Mouse (Mus musculus): ENCODE results near the gene Hmg20b.

Hmg20b gene

GRCm38 (mm10) chr10:81350351-81351063 lies at the start of gene Hmg20b:
Gene Hmg20b, minus strand, starts transcription at chr10:81350480.
- peak; percentile 100 for DNase-seq

DNA sequence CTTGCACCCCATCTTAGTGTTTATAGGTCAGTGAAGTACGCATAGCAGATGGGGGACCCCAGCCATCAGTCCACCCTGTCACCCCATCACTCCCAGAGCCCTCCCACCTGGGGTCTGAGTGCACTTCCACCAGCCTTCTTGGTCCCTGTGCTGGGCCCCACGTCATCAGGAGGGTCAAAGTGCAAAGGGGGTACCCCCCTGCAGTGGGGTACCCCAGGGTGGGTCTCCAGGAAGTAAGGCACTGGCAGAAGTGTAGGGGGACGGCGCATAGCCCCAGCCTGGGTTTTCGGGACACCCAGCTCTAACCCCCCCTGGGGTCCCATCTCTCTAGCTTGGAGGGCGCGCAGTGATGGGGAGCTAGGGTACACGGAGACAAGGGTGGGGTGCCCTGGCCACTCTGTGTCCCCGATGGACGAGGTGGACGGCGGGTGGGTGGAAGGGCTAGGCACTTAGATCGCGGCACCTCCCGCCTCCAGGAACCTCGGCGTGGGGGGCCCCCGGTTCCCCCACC lies 49.6 kb upstream of the Hmg20b start:
- no peak for DNase-seq

DNA sequence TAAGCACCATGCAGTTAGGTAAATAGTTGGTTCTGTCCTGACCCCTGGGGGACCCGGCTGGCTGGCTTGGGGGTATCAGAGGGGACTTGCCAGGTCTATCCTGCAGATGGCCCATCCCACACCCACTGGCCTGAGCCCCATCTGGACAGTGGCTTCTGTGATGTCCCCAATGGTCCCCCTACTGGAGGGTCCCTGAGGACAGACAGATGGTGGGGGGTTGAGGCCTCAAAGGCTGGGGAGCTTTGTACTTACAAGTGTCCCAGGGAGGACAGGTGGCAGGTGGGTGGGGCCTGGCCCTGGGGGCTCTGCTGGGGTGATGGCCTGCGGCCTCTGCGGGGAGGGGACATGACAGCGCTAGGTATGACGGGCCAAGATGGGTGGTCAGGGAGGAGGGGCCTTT lies 49.0 kb upstream of the Hmg20b start:
- no peak for DNase-seq

DNA sequence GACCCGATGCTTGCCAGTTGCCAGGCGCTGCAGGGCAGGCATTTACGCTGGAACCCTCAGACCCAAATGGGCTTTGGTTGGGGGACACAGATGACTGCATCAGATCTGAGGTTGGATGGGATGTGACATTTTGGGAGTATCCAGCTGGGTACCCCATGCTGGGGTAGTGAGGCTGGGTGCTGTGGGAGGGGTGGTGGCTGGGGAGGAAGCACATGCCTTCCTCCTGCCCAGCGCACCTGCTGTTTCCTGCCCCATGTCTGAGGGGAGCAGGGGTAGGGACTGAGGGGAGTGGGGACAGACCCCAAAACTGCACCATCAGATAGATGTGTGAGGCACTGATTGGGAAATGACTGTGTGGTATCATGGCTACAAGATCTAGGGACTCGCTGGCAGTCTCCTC lies 46.5 kb upstream of the Hmg20b start:
- peak in 1 of 2 experiments; percentile 33 for DNase-seq

DNA sequence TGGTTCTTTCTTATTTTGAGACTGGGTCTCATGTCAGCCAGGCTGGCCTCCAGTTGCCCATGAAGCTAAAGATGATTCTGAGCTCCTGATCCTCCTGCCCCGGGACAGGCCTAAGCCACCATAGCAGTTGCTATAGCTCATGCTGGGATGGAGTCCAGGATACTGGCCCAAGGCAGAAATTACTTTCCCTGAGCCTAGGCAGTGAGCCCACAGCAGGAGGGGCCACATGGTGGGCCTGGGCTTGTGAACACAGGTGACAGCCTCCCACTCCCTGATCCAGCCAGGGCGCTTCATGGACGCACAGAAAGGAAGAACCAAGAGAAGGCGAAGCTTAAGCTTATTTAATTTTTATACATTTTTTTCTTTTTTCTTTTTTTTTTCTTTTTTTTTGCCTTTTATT lies 45.6 kb upstream of the Hmg20b start:
- DNase-seq: peak; percentile 42 to 48

DNA sequence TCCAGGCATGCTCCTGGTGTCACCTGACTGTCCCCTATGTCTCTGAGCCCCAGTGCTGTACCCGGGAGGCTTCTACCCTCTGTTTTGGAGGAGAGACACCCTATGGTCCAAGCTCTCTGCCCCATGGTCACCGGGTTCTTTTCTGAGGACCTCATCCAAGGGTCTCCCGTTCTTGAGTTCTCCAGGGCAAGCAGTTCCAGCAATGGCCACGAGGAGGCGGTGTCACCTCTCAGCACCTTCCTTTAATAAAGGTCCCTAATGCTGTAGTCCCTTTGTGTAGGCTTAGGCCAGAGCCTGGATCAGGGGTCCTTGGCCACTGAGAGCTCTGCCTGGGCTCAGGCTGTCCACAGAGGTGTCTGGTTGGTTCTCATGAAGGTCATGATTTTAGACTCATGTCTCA lies 44.8 kb upstream of the Hmg20b start:
- DNase-seq: peak; percentile 86 to 94

- no peak for DNase-seq
Measured at GRCm38 (mm10) chr10:81393456-81394063, 43.3 kb upstream of the Hmg20b start.

DNA sequence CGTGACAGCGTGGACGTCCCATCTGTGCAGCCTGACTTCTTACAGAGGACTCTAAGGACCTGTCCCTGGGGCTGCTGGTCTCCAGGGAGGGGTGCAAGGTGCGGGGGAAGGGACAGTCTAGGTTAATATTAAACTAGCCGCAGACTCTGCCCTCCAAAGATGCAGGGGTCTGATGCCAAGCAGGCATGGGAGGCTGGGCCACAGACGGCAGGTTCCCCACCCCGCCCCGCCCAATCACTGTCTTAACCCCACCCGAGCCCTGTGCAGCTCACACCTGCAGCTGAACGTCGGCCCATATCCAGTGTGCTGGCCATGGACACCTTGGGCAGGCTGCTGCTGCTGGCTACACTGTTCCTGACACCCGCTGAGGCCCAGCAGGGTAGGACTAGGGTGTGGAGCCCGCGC lies 42.5 kb upstream of the Hmg20b start, which contains the start of gene Smim24:
TSS of gene Smim24 (plus strand) at position 271 of the 405 bp plus-strand sequence.
- no peak for DNase-seq

- no peak for DNase-seq
Measured at GRCm38 (mm10) chr10:81392270-81392669, 42.0 kb upstream of the Hmg20b start.

GRCm38 (mm10) chr10:81390678-81390965 lies 40.3 kb upstream of the Hmg20b start:
- peak in 1 of 2 experiments; percentile 22 for DNase-seq

GRCm38 (mm10) chr10:81389801-81390677 lies 39.8 kb upstream of the Hmg20b start:
- DNase-seq: peak; percentile 88 to 89

GRCm38 (mm10) chr10:81389373-81389772 lies 39.1 kb upstream of the Hmg20b start:
- DNase-seq: peak; percentile 28 to 59

- DNase-seq: no peak
Measured at GRCm38 (mm10) chr10:81388505-81389055, 38.3 kb upstream of the Hmg20b start, which contains the start of gene Gm48552. Gene Gm48552, plus strand, starts transcription at chr10:81389005.

- DNase-seq: peak in 1 of 2 experiments; percentile 70
Measured at GRCm38 (mm10) chr10:81387716-81388115, 37.4 kb upstream of the Hmg20b start.

- peak in 1 of 2 experiments; percentile 53 for DNase-seq
Measured at GRCm38 (mm10) chr10:81385603-81386306, 35.5 kb upstream of the Hmg20b start.

- DNase-seq: no peak
Measured at GRCm38 (mm10) chr10:81384605-81384982, 34.3 kb upstream of the Hmg20b start.

DNA sequence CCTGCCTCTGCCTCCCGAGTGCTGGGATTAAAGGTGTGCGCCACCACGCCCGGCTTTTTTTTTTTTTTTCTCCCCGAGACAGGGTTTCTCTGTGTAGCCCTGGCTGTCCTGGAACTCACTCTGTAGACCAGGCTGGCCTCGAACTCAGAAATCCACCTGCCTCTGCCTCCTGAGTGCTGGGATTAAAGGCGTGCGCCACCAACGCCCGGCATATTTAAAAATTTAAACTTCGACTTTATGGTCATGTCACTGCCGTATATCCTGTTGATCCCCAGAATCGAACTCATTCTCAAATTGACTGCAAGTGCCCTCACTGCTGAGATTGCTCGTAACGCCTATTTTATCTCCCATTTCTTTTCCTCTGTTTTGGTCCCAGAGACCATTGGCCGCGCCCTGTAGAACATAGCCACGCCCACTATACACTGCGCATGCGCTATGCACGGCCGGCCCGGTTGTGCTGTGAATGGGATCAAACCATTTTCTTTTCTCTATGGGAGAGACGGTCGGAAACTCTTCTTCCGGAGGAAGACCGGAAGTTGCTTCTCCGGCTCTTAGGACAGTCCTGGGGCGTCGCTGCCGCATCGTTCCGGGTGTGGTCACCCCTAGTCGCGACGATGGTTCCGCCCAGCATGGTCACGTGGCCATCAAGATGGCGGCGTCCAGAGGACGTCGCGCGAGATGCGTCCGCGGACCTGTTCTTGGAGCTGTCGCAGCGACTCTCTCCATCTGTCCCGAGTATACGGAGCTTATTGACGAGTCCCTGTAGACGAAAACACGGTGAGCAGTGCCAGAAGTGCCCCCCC lies 33.7 kb upstream of the Hmg20b start, which contains the start of the genes Dohh and Gm48551:
TSS of gene Dohh (plus strand) at position 627 of the 803 bp plus-strand sequence.
TSS of gene Gm48551 (plus strand) at position 665 of the 803 bp plus-strand sequence.
- DNase-seq: peak; percentile 100

- DNase-seq: peak in 1 of 2 experiments; percentile 56
Measured at GRCm38 (mm10) chr10:81382039-81382438, 31.8 kb upstream of the Hmg20b start.

GRCm38 (mm10) chr10:81379809-81380378 lies 29.6 kb upstream of the Hmg20b start:
- no peak for DNase-seq

DNA sequence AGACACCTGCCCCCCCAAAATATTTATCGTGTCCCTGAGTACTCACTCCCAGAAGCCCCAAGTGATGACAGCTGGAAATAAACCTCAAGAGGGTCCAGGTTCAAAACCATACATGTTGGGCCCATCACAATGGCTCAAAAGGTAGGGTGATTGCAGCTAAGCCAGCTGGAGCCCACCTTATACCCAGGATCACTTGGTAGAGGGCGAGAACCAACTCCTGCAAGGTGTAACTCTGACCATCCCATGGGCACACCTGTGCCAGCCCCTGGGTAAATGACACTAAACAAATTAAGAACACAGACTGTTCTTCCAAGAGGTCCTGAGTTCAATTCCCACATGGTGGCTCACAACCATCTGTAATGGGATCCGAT lies 28.9 kb upstream of the Hmg20b start:
- DNase-seq: no peak
